Mouse (Mus musculus) spleen, adult 2 months (tissue): ENCODE measurements around the gene Ncapg. TPM values are rescaled to one million over a fixed set of nuclear protein-coding genes. Genes with fewer than 3 reads are reported as not detected.

Experiments used
- DNase-seq, 2 experiments: peaks; one replicate each; pipeline versions ENCODE4 v3.0.0 to v3.0.0-alpha.2; 2012 to 2021; ENCODE audit warnings: low spot score in 2 of 2, low read depth in 1 of 2
- H3K27ac ChIP-seq: fragments of 200-500 bp; 2 replicates; pipeline ENCODE4 v1.5.1; 2012; ENCODE audit warnings: low read length, inconsistent platforms; ENCODE audit not compliant: insufficient read depth
- H3K27me3 ChIP-seq: fragments of 200-500 bp; 2 replicates; pipeline ENCODE4 v1.6.1; 2012; ENCODE audit warnings: mild to moderate bottlenecking, moderate library complexity, low read length, inconsistent platforms; ENCODE audit not compliant: control insufficient read depth, insufficient read depth
- H3K36me3 ChIP-seq: fragments of 200-500 bp; 2 replicates; pipeline ENCODE4 v1.6.1; 2012; ENCODE audit warnings: mild to moderate bottlenecking, low read length, inconsistent platforms; ENCODE audit not compliant: control insufficient read depth, insufficient read depth
- H3K4me1 ChIP-seq: fragments of 200-500 bp; 2 replicates; pipeline ENCODE4 v1.6.1; 2011; ENCODE audit warnings: inconsistent platforms; ENCODE audit not compliant: control insufficient read depth, insufficient read depth, insufficient read length
- H3K4me3 ChIP-seq: fragments of 200-500 bp; 2 replicates; pipeline ENCODE4 v1.5.1; 2011; ENCODE audit warnings: mild to moderate bottlenecking, inconsistent platforms; ENCODE audit not compliant: insufficient read depth, insufficient read length; ENCODE audit errors: extremely low read depth
- CTCF ChIP-seq: fragments of 200-500 bp; IDR thresholded peaks from 2 replicates; pipeline ENCODE4 v1.5.1; 2011; ENCODE audit warnings: mild to moderate bottlenecking, inconsistent platforms; ENCODE audit not compliant: insufficient read depth, insufficient read length, insufficient replicate concordance; ENCODE audit errors: extremely low read depth
- POLR2A ChIP-seq: fragments of 200-500 bp; IDR thresholded peaks from 2 replicates; pipeline ENCODE4 v1.6.1; 2011; ENCODE audit warnings: low read depth, low read length, inconsistent platforms
- WGBS: fragments of 180-500 bp; shearing (Covaris S2); methylation state at CpG from one replicate; pipeline ENCODE4 v1.1.7; 2018; 5-methylcytosine and 5-hydroxymethylcytosine counted together
- polyA plus RNA-seq: library from polyadenylated mRNA; depleted of rRNA; stranded (reverse); fragments of >200 nt; gene quantifications from 2 replicates; pipeline ENCODE4 v1.2.3, GENCODE M21; 2012

Gene Ncapg
- polyA plus RNA-seq, 1 experiment, result 1.2 TPM

- Histone ChIP-seq H3K4me3 (no peak overlapping the region), H3K36me3 (no peaks in the 10 kb centered on the region), H3K27me3 (no peaks in the 10 kb centered on the region), H3K27ac (no peak overlapping the region), H3K4me1 (peaks cover 4% of the 10 kb centered on the region; the same call in 1 of the 2 replicates)
- DNase-seq, result no peak
- TF ChIP-seq CTCF, result no peak
- WGBS, result 60% methylated on average over 5 of the region's 5 CpGs
These were observed 1.3 kb downstream of the Ncapg start for GRCm38 (mm10) chr5:45670894-45671494.

GRCm38 (mm10) chr5:45675032-45675431, 5.3 kb downstream of the Ncapg start:
- TF ChIP-seq POLR2A (no peak), CTCF (no peak)
- H3K36me3 ChIP-seq, result no peaks in the 10 kb centered on the region
- DNase-seq, result no peak
- 85% methylated on average over 1 of the region's 1 CpGs for WGBS
- H3K4me3 ChIP-seq, result no peak overlapping the region
- no peak overlapping the region for H3K27ac ChIP-seq
- no peaks in the 10 kb centered on the region for H3K27me3 ChIP-seq
- no peaks in the 10 kb centered on the region for H3K4me1 ChIP-seq

GRCm38 (mm10) chr5:45677639-45678038, 7.9 kb downstream of the Ncapg start:
- H3K4me3 ChIP-seq, result no peak overlapping the region
- 62% methylated on average over 4 of the region's 4 CpGs for WGBS
- DNase-seq, result no peak
- H3K36me3 ChIP-seq, result no peaks in the 10 kb centered on the region
- no peak for TF ChIP-seq CTCF
- TF ChIP-seq POLR2A, result no peak
- H3K27me3 ChIP-seq, result no peaks in the 10 kb centered on the region
- no peak overlapping the region for H3K27ac ChIP-seq
- H3K4me1 ChIP-seq, result no peaks in the 10 kb centered on the region

GRCm38 (mm10) chr5:45679955-45680354, 10.2 kb downstream of the Ncapg start:
- Histone ChIP-seq H3K27me3 (no peaks in the 10 kb centered on the region), H3K4me3 (no peak overlapping the region), H3K27ac (no peak overlapping the region), H3K36me3 (no peaks in the 10 kb centered on the region), H3K4me1 (no peaks in the 10 kb centered on the region)
- no peak for DNase-seq
- no peak for TF ChIP-seq POLR2A
- no peak for TF ChIP-seq CTCF

GRCm38 (mm10) chr5:45683388-45683787, 13.7 kb downstream of the Ncapg start:
- H3K27me3 ChIP-seq, result no peaks in the 10 kb centered on the region
- H3K4me1 ChIP-seq, result no peaks in the 10 kb centered on the region
- H3K36me3 ChIP-seq, result no peaks in the 10 kb centered on the region
- no peak for DNase-seq
- no peak overlapping the region for H3K27ac ChIP-seq
- H3K4me3 ChIP-seq, result no peak overlapping the region
- 85% methylated on average over 1 of the region's 1 CpGs for WGBS
- TF ChIP-seq CTCF (no peak), POLR2A (no peak)

GRCm38 (mm10) chr5:45685243-45685642, 15.5 kb downstream of the Ncapg start:
- WGBS, result 85% methylated on average over 2 of the region's 2 CpGs
- no peak overlapping the region for H3K4me3 ChIP-seq
- H3K4me1 ChIP-seq, result no peaks in the 10 kb centered on the region
- no peak for DNase-seq
- H3K36me3 ChIP-seq, result no peaks in the 10 kb centered on the region
- H3K27me3 ChIP-seq, result no peaks in the 10 kb centered on the region
- TF ChIP-seq POLR2A (no peak), CTCF (no peak)
- no peak overlapping the region for H3K27ac ChIP-seq

- Histone ChIP-seq H3K36me3 (no peaks in the 10 kb centered on the region), H3K27me3 (no peaks in the 10 kb centered on the region), H3K4me1 (no peaks in the 10 kb centered on the region), H3K4me3 (no peak overlapping the region), H3K27ac (no peak overlapping the region)
- TF ChIP-seq CTCF, result no peak
- no peak for TF ChIP-seq POLR2A
- no peak for DNase-seq
- WGBS, result 95% methylated on average over 3 of the region's 3 CpGs
These were observed 16.5 kb downstream of the Ncapg start for GRCm38 (mm10) chr5:45686223-45686622.

GRCm38 (mm10) chr5:45689152-45689551, 19.4 kb downstream of the Ncapg start:
- DNase-seq, result no peak
- H3K4me3 ChIP-seq, result no peak overlapping the region
- WGBS, result 83% methylated on average over 4 of the region's 4 CpGs
- H3K4me1 ChIP-seq, result no peaks in the 10 kb centered on the region
- H3K27me3 ChIP-seq, result no peaks in the 10 kb centered on the region
- no peak overlapping the region for H3K27ac ChIP-seq
- TF ChIP-seq CTCF (no peak), POLR2A (no peak)
- no peaks in the 10 kb centered on the region for H3K36me3 ChIP-seq
